Mouse (Mus musculus) CD4-positive, CD25-positive, alpha-beta regulatory T cell, adult 4 months (primary cell): ENCODE measurements around the gene Tubb4b. TPM values are rescaled to one million over a fixed set of nuclear protein-coding genes. Genes with fewer than 3 reads are reported as not detected.
"Not testable (repeated sequence)": the region's sequence is repeated elsewhere in the genome, so short reads cannot be mapped to it uniquely, and the experiment has no call there.

Experiments used
- ATAC-seq: one replicate; pipeline ENCODE4 v1.8.0; 2017
- polyA plus RNA-seq, 2 experiments: library from polyadenylated mRNA; unstranded; fragments of 100-300 nt; shearing (Covaris generic); gene quantifications; one replicate each; pipeline ENCODE4 v1.2.1; 2017

The Tubb4b gene
- 100 to 1,000 TPM in 1 of 2 experiments, 10 to 100 TPM in 1; 94.5 to 120 TPM for polyA plus RNA-seq

GRCm38 (mm10) chr2:25224492-25224765 lies at the start of gene Tubb4b:
Gene Tubb4b, minus strand, starts transcription at chr2:25224702.
- no peak for ATAC-seq

- no peak for ATAC-seq
Measured at GRCm38 (mm10) chr2:25273010-25273409, 48.5 kb upstream of the Tubb4b start.

GRCm38 (mm10) chr2:25272515-25272914 lies 48.0 kb upstream of the Tubb4b start:
- ATAC-seq, result peak; percentile 11

- ATAC-seq, result peak; percentile 91
Measured at GRCm38 (mm10) chr2:25271827-25272511, 47.5 kb upstream of the Tubb4b start, which contains the start of the genes Ssna1 and Anapc2. Gene Ssna1, minus strand, starts transcription at chr2:25272438. Gene Anapc2, plus strand, starts transcription at chr2:25272478.

GRCm38 (mm10) chr2:25267746-25268309 lies 43.3 kb upstream of the Tubb4b start:
- ATAC-seq, result no peak

- no peak for ATAC-seq
Measured at GRCm38 (mm10) chr2:25267241-25267640, 42.7 kb upstream of the Tubb4b start.

- no peak for ATAC-seq
Measured at GRCm38 (mm10) chr2:25266720-25267119, 42.2 kb upstream of the Tubb4b start.

GRCm38 (mm10) chr2:25265897-25266656 lies 41.6 kb upstream of the Tubb4b start:
- ATAC-seq, result no peak

- ATAC-seq, result no peak
Measured at GRCm38 (mm10) chr2:25264851-25265250, 40.3 kb upstream of the Tubb4b start.

GRCm38 (mm10) chr2:25264286-25264660 lies 39.8 kb upstream of the Tubb4b start:
- no peak for ATAC-seq

GRCm38 (mm10) chr2:25263623-25264285 lies 39.3 kb upstream of the Tubb4b start:
- no peak for ATAC-seq

GRCm38 (mm10) chr2:25262795-25263622 lies 38.5 kb upstream of the Tubb4b start:
- peak; percentile 46 for ATAC-seq

GRCm38 (mm10) chr2:25262291-25262767 lies 37.8 kb upstream of the Tubb4b start, which contains the start of gene Tprn:
Gene Tprn, plus strand, starts transcription at chr2:25262618.
- peak; percentile 98 for ATAC-seq

GRCm38 (mm10) chr2:25261870-25262269 lies 37.4 kb upstream of the Tubb4b start:
- peak; percentile 28 for ATAC-seq

GRCm38 (mm10) chr2:25258887-25259286 lies 34.4 kb upstream of the Tubb4b start:
- no peak for ATAC-seq

GRCm38 (mm10) chr2:25257250-25257649 lies 32.7 kb upstream of the Tubb4b start:
- not testable (repeated sequence) for ATAC-seq

GRCm38 (mm10) chr2:25256443-25257109 lies 32.1 kb upstream of the Tubb4b start:
- not testable (repeated sequence) for ATAC-seq

GRCm38 (mm10) chr2:25255284-25255779 lies 30.8 kb upstream of the Tubb4b start, which contains the start of gene Tmem203:
Gene Tmem203, plus strand, starts transcription at chr2:25255439.
- ATAC-seq, result peak; percentile 89

- ATAC-seq, result no peak
Measured at GRCm38 (mm10) chr2:25252331-25252730, 27.8 kb upstream of the Tubb4b start.

- ATAC-seq, result no peak
Measured at GRCm38 (mm10) chr2:25246183-25247072, 21.9 kb upstream of the Tubb4b start, which contains the start of gene AL732309.1. Gene AL732309.1, minus strand, starts transcription at chr2:25246863.
